Mouse (Mus musculus) testis, postnatal 10 days (tissue): Measurements from ENCODE around the gene Tgfb1.

Experiments
- DNase-seq: peaks from one replicate; pipeline ENCODE4 v3.0.0; 2021; ENCODE audit warnings: low spot score

Gene Tgfb1

GRCm38 (mm10) chr7:25686680-25687531 lies at the start of gene Tgfb1:
Gene Tgfb1, plus strand, starts transcription at chr7:25687002.
- DNase-seq, result peak; percentile 87

GRCm38 (mm10) chr7:25637099-25637498 lies 49.7 kb upstream of the Tgfb1 start:
- no peak for DNase-seq

GRCm38 (mm10) chr7:25639754-25640153 lies 47.0 kb upstream of the Tgfb1 start:
- DNase-seq, result no peak

GRCm38 (mm10) chr7:25644136-25644535 lies 42.7 kb upstream of the Tgfb1 start:
- DNase-seq, result no peak

- DNase-seq, result peak; percentile 69
These were observed 42.2 kb upstream of the Tgfb1 start for GRCm38 (mm10) chr7:25644631-25645030.

- no peak for DNase-seq
These were observed 41.7 kb upstream of the Tgfb1 start for GRCm38 (mm10) chr7:25645074-25645473.

GRCm38 (mm10) chr7:25647574-25648123 lies 39.2 kb upstream of the Tgfb1 start:
- DNase-seq, result no peak

GRCm38 (mm10) chr7:25649839-25650238 lies 37.0 kb upstream of the Tgfb1 start:
- DNase-seq, result no peak

GRCm38 (mm10) chr7:25651281-25651680 lies 35.5 kb upstream of the Tgfb1 start:
- DNase-seq, result no peak

GRCm38 (mm10) chr7:25652244-25652759 lies 34.5 kb upstream of the Tgfb1 start:
- no peak for DNase-seq

GRCm38 (mm10) chr7:25655601-25656428 lies 31.0 kb upstream of the Tgfb1 start:
- DNase-seq, result no peak

- DNase-seq, result no peak
These were observed 29.0 kb upstream of the Tgfb1 start for GRCm38 (mm10) chr7:25657785-25658184.

GRCm38 (mm10) chr7:25658657-25659472 lies 27.9 kb upstream of the Tgfb1 start, which contains the start of the genes Bckdha and Exosc5:
Gene Bckdha, minus strand, starts transcription at chr7:25658981.
Gene Exosc5, plus strand, starts transcription at chr7:25659164.
- peak; percentile 99 for DNase-seq

- no peak for DNase-seq
These were observed 20.4 kb upstream of the Tgfb1 start for GRCm38 (mm10) chr7:25666381-25666780.

- DNase-seq, result no peak
These were observed 17.6 kb upstream of the Tgfb1 start for GRCm38 (mm10) chr7:25669158-25669557.

- DNase-seq, result no peak
These were observed 17.2 kb upstream of the Tgfb1 start for GRCm38 (mm10) chr7:25669631-25670030.

- DNase-seq, result no peak
These were observed 16.7 kb upstream of the Tgfb1 start for GRCm38 (mm10) chr7:25670096-25670495.

GRCm38 (mm10) chr7:25671686-25672085 lies 15.1 kb upstream of the Tgfb1 start:
- DNase-seq, result no peak

- DNase-seq, result no peak
These were observed 14.4 kb upstream of the Tgfb1 start for GRCm38 (mm10) chr7:25672442-25672841.

GRCm38 (mm10) chr7:25674297-25674696 lies 12.5 kb upstream of the Tgfb1 start:
- no peak for DNase-seq

GRCm38 (mm10) chr7:25674719-25675300 lies 12.0 kb upstream of the Tgfb1 start, which contains the start of gene Tmem91:
Gene Tmem91, minus strand, starts transcription at chr7:25675166.
- DNase-seq, result no peak
